Mouse (Mus musculus): ENCODE measurements around the gene S1pr1.

Gene S1pr1

GRCm38 (mm10) chr3:115660701-115661460 lies 54.0 kb downstream of the S1pr1 start:
- ChIA-PET POLR2A (interaction anchor here in 3 of 4 experiments (0.7 to 1.2 kb wide), 4 partner anchors 227 to 347 kb away, joined by 3 to 4 read pairs (median 3); partner anchors contain the start of genes Dph5 (in 2 of the 3), Extl2 (in 1 of the 3) and Slc30a7 (in 1 of the 3)), CTCF (interaction anchor here (0.5 to 2.5 kb wide), 33 partner anchors 12 to 912 kb away, joined by 3 to 20 read pairs (median 4); partner anchors contain the start of genes Dph5 (in 2 of the 4) and S1pr1 (in 1 of the 4))
